Mouse (Mus musculus) megakaryocyte, embryonic 14.5 days (primary cell): ENCODE measurements around the gene Myl7. TPM values are rescaled to one million over a fixed set of nuclear protein-coding genes. Genes with fewer than 3 reads are reported as not detected.

Source experiments
- H3K27me3 ChIP-seq: replicated peaks from 2 replicates; pipeline ENCODE3; 2012; ENCODE audit warnings: inconsistent platforms
- H3K36me3 ChIP-seq: replicated peaks from 2 replicates; pipeline ENCODE3; 2012; ENCODE audit warnings: low read length, inconsistent platforms, mixed read lengths
- H3K4me1 ChIP-seq: 2 replicates; pipeline ENCODE4 v1.6.1; 2012; ENCODE audit warnings: inconsistent platforms
- H3K4me3 ChIP-seq: replicated peaks from 2 replicates; pipeline ENCODE3; 2012; ENCODE audit warnings: moderate library complexity, mild to moderate bottlenecking, inconsistent platforms
- H3K9me3 ChIP-seq: 2 replicates; pipeline ENCODE4 v1.6.1; 2012; ENCODE audit warnings: inconsistent platforms
- FLI1 ChIP-seq: IDR thresholded peaks from 2 replicates; pipeline ENCODE4 v1.6.1; 2012; ENCODE audit warnings: low read length, inconsistent platforms, mixed read lengths
- GATA1 ChIP-seq: IDR thresholded peaks from 3 replicates; pipeline ENCODE4 v1.6.1; 2012; ENCODE audit warnings: mixed read lengths, low read length, inconsistent platforms, borderline replicate concordance
- polyA plus RNA-seq: library from polyadenylated mRNA; stranded (reverse); fragments of >175 nt; gene quantifications from 2 replicates; pipeline ENCODE4 v1.2.3, GENCODE M21; 2012; ENCODE audit warnings: low replicate concordance; ENCODE audit not compliant: insufficient read depth

Myl7 gene
- polyA plus RNA-seq, 1 experiment = not detected

DNA sequence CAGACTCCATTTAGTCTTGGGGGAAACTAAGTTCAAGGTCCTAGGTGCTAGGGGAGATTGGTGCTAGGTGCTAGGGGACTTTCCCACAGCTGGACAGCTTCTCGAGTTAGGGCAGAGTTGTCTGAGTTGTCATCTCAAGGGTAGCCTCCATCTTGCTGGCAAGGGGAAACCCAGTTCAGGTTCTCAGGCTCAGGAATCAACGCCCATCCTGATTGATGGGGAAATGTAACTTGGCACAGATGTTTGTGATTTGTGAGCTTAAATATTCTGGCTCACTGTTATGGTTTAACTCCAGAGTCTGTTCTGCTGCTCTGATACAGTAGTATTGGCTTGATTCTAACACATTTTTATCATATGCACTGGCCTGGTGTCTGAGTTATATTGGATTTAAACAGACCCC, 19.5 kb upstream of the Myl7 start:
- TF ChIP-seq FLI1 = no peak
- no peak for TF ChIP-seq GATA1
- Histone ChIP-seq H3K4me1 (peaks cover 9% of the 10 kb centered on the region), H3K36me3 (no peaks in the 10 kb centered on the region)

DNA sequence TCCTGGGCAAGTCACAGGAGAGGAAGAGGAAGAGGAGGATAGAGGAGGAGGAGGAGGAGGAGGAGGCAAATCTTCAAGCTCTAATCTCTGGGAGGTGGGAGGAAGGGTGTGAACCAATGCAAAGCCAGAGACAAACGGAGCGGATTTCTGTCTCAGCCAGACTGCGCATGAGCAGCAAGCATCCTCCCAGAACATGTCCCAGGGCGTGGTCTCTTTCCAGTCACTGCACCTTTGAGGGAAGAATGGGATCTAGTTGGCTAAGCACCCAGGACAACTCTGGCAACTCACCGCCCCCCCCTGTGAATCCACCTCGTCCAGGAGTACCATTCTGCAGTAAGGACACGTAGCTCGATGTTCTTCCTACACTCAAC, 17.6 kb upstream of the Myl7 start:
- no peak overlapping the region for H3K4me3 ChIP-seq
- H3K27me3 ChIP-seq = peaks cover 41% of the 10 kb centered on the region
- H3K36me3 ChIP-seq = no peaks in the 10 kb centered on the region
- TF ChIP-seq GATA1 (no peak), FLI1 (no peak)
- H3K4me1 ChIP-seq = peaks cover 11% of the 10 kb centered on the region
- peaks cover 6% of the 10 kb centered on the region for H3K9me3 ChIP-seq

More for the DNA sequence above, 19.5 kb upstream of the Myl7 start:
- H3K9me3 ChIP-seq = peaks cover 6% of the 10 kb centered on the region
- peaks cover 35% of the 10 kb centered on the region for H3K27me3 ChIP-seq
- no peak overlapping the region for H3K4me3 ChIP-seq

DNA sequence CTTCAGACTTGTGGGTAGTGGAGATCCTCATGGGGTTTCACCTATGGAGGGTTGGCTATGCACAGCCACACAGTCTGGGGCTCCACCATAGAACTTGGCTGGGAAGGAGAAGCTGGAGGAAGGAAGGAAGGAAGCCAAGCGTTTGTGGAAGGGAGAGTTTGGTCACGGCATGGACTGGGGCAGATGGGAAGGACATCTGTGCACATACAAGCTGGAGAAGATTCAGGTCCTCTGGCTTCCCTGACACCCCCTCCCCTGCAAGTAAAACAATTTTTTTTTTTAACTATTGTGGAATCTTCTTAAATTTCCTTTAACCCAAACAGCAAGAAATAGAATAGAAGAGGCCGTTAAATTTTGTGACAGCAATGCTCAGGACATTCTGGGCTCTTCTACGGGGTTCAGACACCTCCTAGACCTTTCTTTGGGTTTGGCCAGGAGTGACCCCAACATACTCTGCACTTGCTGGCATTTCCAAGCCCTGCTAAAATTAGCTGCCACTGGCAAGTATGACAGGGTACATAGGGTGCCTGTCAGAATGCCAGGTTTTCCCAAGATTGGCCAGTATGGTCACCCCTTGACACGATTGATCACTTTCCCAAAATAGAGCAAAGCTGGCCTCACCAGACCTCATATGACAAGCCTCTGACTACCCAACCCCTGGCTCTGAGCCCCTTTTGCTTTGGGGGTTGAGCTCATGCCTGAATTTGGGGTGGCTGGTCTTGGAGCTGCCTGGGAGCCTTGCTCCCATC, 17.0 kb upstream of the Myl7 start:
- no peaks in the 10 kb centered on the region for H3K36me3 ChIP-seq
- TF ChIP-seq FLI1 (no peak), GATA1 (no peak)
- H3K27me3 ChIP-seq = peaks cover 45% of the 10 kb centered on the region
- H3K4me3 ChIP-seq = no peak overlapping the region
- H3K4me1 ChIP-seq = peaks cover 11% of the 10 kb centered on the region
- peaks cover 6% of the 10 kb centered on the region for H3K9me3 ChIP-seq

GRCm38 (mm10) chr11:5914940-5915339, 16.4 kb upstream of the Myl7 start:
- Histone ChIP-seq H3K36me3 (no peaks in the 10 kb centered on the region), H3K4me1 (peaks cover 11% of the 10 kb centered on the region), H3K27me3 (peaks cover 52% of the 10 kb centered on the region), H3K4me3 (no peak overlapping the region), H3K9me3 (peaks cover 6% of the 10 kb centered on the region)
- TF ChIP-seq GATA1 (no peak), FLI1 (no peak)

- Histone ChIP-seq H3K4me3 (no peak overlapping the region), H3K4me1 (peaks cover 11% of the 10 kb centered on the region), H3K27me3 (peaks cover 60% of the 10 kb centered on the region), H3K9me3 (peaks cover 6% of the 10 kb centered on the region), H3K36me3 (no peaks in the 10 kb centered on the region)
- no peak for TF ChIP-seq GATA1
- TF ChIP-seq FLI1 = no peak
These were observed 15.4 kb upstream of the Myl7 start for GRCm38 (mm10) chr11:5913936-5914335.

- Histone ChIP-seq H3K27me3 (peaks cover 62% of the 10 kb centered on the region), H3K4me3 (no peak overlapping the region), H3K4me1 (peaks cover 6% of the 10 kb centered on the region), H3K36me3 (no peaks in the 10 kb centered on the region), H3K9me3 (no peaks in the 10 kb centered on the region)
- TF ChIP-seq GATA1 = no peak
- no peak for TF ChIP-seq FLI1
These were observed 14.7 kb upstream of the Myl7 start for GRCm38 (mm10) chr11:5913256-5913655.

GRCm38 (mm10) chr11:5912635-5913034, 14.1 kb upstream of the Myl7 start:
- TF ChIP-seq FLI1 (no peak), GATA1 (no peak)
- H3K36me3 ChIP-seq = no peaks in the 10 kb centered on the region
- peaks cover 2% of the 10 kb centered on the region; the same call in 1 of the 2 replicates for H3K4me1 ChIP-seq
- H3K9me3 ChIP-seq = no peaks in the 10 kb centered on the region
- no peak overlapping the region for H3K4me3 ChIP-seq
- H3K27me3 ChIP-seq = peaks cover 62% of the 10 kb centered on the region

DNA sequence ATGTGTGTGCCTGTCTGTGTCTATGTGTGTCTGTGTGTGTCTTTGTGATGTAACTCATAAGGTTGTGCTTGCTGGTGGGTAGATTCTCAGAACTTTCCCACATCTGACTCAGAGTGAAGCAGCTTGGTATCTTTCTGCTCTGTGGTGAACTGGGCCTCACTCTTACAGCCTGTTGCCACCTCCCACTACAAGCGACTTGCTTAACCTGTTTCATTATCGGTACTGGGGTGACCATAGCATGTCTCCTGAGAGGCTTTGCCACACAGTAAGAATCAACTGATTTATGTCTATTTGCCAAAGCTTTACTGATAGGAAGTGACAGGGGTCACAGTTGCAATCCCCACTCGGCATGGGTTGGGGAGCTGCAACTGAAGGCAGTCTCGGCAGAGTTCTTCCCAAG, 10.1 kb upstream of the Myl7 start:
- no peak overlapping the region for H3K4me3 ChIP-seq
- no peaks in the 10 kb centered on the region for H3K36me3 ChIP-seq
- H3K27me3 ChIP-seq = peaks cover 63% of the 10 kb centered on the region
- TF ChIP-seq FLI1 (no peak), GATA1 (no peak)
- H3K9me3 ChIP-seq = no peaks in the 10 kb centered on the region
- 0 out of 2 replicates have a peak, but pooled peaks cover 2% of the 10 kb centered on the region for H3K4me1 ChIP-seq

GRCm38 (mm10) chr11:5907096-5907495, 8.5 kb upstream of the Myl7 start:
- Histone ChIP-seq H3K9me3 (no peaks in the 10 kb centered on the region), H3K4me1 (peaks cover 5% of the 10 kb centered on the region; the same call in 1 of the 2 replicates)
- TF ChIP-seq FLI1 = no peak
- TF ChIP-seq GATA1 = no peak

DNA sequence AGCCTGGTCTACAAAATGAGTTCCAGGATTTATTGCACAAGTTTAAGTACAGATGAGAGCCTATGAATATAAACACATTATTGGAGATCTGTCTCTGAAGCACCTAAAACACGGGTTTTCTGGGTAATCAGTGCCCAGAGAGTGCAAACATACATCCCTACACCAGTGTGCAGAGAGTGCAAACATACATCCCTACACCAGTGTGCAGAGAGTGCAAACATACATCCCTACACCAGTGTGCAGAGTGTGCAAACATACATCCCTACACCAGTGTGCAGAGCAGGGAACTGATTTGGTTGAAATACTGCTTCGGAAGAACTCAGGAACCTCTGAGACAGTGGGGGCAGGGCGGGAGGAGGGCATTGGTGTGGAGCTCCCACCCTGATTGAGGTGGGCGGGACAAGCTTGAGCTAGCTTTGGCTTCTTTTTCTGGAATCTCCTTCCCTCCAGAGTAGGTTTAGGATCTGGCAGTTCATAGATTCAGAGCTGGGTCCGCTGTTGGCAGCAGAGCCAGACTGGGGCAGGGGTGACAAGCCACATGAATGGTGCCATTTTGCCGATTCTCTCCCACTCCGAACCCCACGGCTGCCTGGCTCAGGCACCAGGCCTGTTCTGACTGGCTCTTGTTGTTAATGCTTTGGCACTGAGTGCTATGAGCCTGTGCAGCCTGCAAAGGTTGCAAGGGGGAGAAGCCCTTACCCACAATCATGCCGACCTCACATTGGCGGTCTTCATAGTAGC, 7.4 kb upstream of the Myl7 start:
- H3K4me3 ChIP-seq = no peak overlapping the region
- H3K4me1 ChIP-seq = peaks cover 8% of the 10 kb centered on the region; the same call in 1 of the 2 replicates
- H3K36me3 ChIP-seq = no peaks in the 10 kb centered on the region
- TF ChIP-seq FLI1 (no peak), GATA1 (no peak)
- peaks cover 74% of the 10 kb centered on the region for H3K27me3 ChIP-seq
- no peaks in the 10 kb centered on the region for H3K9me3 ChIP-seq

More at GRCm38 (mm10) chr11:5907096-5907495, 8.5 kb upstream of the Myl7 start:
- peaks cover 70% of the 10 kb centered on the region for H3K27me3 ChIP-seq
- H3K4me3 ChIP-seq = no peak overlapping the region
- no peaks in the 10 kb centered on the region for H3K36me3 ChIP-seq
